Mouse (Mus musculus) midbrain, embryonic 14.5 days (tissue): ENCODE measurements around the gene Pdhx. TPM values are rescaled to one million over a fixed set of nuclear protein-coding genes. Genes with fewer than 3 reads are reported as not detected.

Experiments used
- ATAC-seq: fragments of 200-750 bp; cut with Nextera tagmentation; 2 replicates; pipeline ENCODE4 v1.8.0; 2017; ENCODE audit warnings: moderate number of reproducible peaks, moderate library complexity; ENCODE audit not compliant: low FRiP score, low TSS enrichment
- DNase-seq: peaks from one replicate; pipeline ENCODE4 v3.0.0-alpha.2; 2015
- H3K27ac ChIP-seq: fragments of 300-500 bp; sonication (generic); replicated peaks from 2 replicates; pipeline ENCODE4 v1.5.1; 2014; ENCODE audit warnings: mild to moderate bottlenecking, low read depth, low read length, moderate library complexity
- H3K27me3 ChIP-seq: fragments of 300-500 bp; sonication (generic); 2 replicates; pipeline ENCODE4 v1.6.1; 2014; ENCODE audit warnings: low read length, control low read depth, mixed read lengths; ENCODE audit not compliant: control insufficient read depth, insufficient read depth
- H3K36me3 ChIP-seq: fragments of 300-500 bp; sonication (generic); 2 replicates; pipeline ENCODE4 v1.6.1; 2014; ENCODE audit warnings: low read length, control low read depth; ENCODE audit not compliant: control insufficient read depth, insufficient read depth
- H3K4me1 ChIP-seq: fragments of 300-500 bp; sonication (generic); 2 replicates; pipeline ENCODE4 v1.6.1; 2014; ENCODE audit warnings: mild to moderate bottlenecking, antibody characterized with exemption, low read length, control low read depth; ENCODE audit not compliant: control insufficient read depth, insufficient read depth
- H3K4me2 ChIP-seq: fragments of 300-500 bp; sonication (generic); 2 replicates; pipeline ENCODE4 v1.6.1; 2014; ENCODE audit warnings: mild to moderate bottlenecking, low read length, moderate library complexity
- H3K4me3 ChIP-seq: fragments of 300-500 bp; sonication (generic); replicated peaks from 2 replicates; pipeline ENCODE4 v1.5.1; 2014; ENCODE audit warnings: low read depth, low read length
- H3K9ac ChIP-seq: fragments of 300-500 bp; sonication (generic); replicated peaks from 2 replicates; pipeline ENCODE4 v1.6.1; 2014; ENCODE audit warnings: mild to moderate bottlenecking, low read length, moderate library complexity
- H3K9me3 ChIP-seq: fragments of 300-500 bp; sonication (generic); 2 replicates; pipeline ENCODE4 v1.6.1; 2016; ENCODE audit warnings: low read length, control low read depth, mixed read lengths; ENCODE audit not compliant: control insufficient read depth
- WGBS: fragments of 180-500 bp; shearing (Covaris S2); extraction: QIAGEN DNeasy Blood & Tissue Kit; methylation state at CpG from one replicate; pipeline ENCODE4 v1.1.7; 2014; 5-methylcytosine and 5-hydroxymethylcytosine counted together
- polyA plus RNA-seq: library from polyadenylated mRNA; unstranded; fragments of >200 nt; fragmentation: Nextera tagmentation; extraction: Ambion mirVana; gene quantifications from 2 replicates; pipeline ENCODE4 v1.2.1, GENCODE M21; 2014

Gene Pdhx
- 66.9 and 67.1 TPM in 2 replicates for polyA plus RNA-seq

DNA sequence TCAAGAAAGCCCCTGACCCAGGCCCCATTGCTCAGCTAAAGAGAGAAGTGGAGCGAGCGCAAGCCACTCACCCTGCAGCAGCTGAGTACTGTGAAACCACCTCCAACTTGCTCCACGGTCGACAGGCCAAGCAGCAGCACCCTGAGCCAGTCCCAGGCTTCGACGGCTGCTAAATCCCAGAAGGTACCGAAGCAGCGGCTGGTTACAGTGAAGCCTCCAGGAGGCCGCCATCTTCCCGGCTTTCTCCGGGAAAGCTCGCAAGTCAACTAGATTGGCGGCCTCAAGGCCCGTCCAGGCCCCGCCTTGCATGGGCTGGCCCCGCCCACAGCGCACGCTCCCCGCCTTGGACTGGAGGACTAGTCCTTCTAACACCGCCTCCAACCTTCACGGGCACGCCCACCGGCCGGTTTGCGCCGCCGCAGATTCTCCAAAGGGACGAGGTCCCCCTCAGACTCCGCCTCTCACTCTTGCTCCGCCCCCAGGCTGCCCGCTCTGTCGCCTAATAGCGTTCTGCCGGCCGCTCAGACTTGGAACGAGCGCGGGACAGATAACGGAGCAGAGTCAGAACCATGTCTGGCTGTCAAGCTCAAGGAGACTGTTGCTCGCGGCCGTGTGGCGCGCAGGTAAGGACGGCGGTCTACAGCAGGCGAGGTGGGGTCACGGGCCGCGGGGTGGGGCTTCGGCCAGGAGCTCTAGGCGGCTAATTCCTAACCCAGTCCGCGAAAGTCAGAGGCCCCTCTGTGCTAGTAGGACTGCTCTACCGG is at the start of gene Pdhx, which contains the start of gene Apip:
TSS of gene Pdhx (minus strand) at position 295 of the 764 bp plus-strand sequence.
TSS of gene Apip (plus strand) at position 457 of the 764 bp plus-strand sequence.
- ATAC-seq (peak; percentile 100), DNase-seq (peak; percentile 100)
- no peaks in the 10 kb centered on the region for H3K36me3 ChIP-seq
- H3K27me3 ChIP-seq, result no peaks in the 10 kb centered on the region
- H3K4me2 ChIP-seq, result peak within 1 kb of the TSS; percentile 69
- H3K4me3 ChIP-seq, result peak within 1 kb of the TSS; percentile 66
- H3K27ac ChIP-seq, result peak within 1 kb of the TSS; percentile 89
- peak within 1 kb of the TSS; percentile 81 for H3K9ac ChIP-seq
- H3K9me3 ChIP-seq, result no peaks in the 10 kb centered on the region
- H3K4me1 ChIP-seq, result peaks cover 15% of the 10 kb centered on the region
- WGBS, result under 1% methylated on average over 55 of the region's 55 CpGs

- Histone ChIP-seq H3K4me3 (no peak overlapping the region), H3K27ac (no peak overlapping the region), H3K4me2 (no peak overlapping the region), H3K9ac (no peak overlapping the region), H3K4me1 (no peaks in the 10 kb centered on the region), H3K36me3 (no peaks in the 10 kb centered on the region), H3K9me3 (no peaks in the 10 kb centered on the region), H3K27me3 (no peaks in the 10 kb centered on the region)
- ATAC-seq, result no peak
- WGBS, result 82% methylated on average over 7 of the region's 7 CpGs
- DNase-seq, result peak; percentile 17
Observed at GRCm38 (mm10) chr2:103119197-103119854, 46.0 kb upstream of the Pdhx start.

- 48% methylated on average over 6 of the region's 6 CpGs for WGBS
- no peaks in the 10 kb centered on the region for H3K27me3 ChIP-seq
- no peak overlapping the region for H3K4me3 ChIP-seq
- no peaks in the 10 kb centered on the region for H3K36me3 ChIP-seq
- H3K9me3 ChIP-seq, result no peaks in the 10 kb centered on the region
- H3K4me1 ChIP-seq, result no peaks in the 10 kb centered on the region
- H3K27ac ChIP-seq, result peak overlapping the region; percentile 14
- peak; percentile 47 for DNase-seq
- ATAC-seq, result no peak
- H3K9ac ChIP-seq, result no peak overlapping the region
- H3K4me2 ChIP-seq, result no peak overlapping the region
Observed at GRCm38 (mm10) chr2:103118324-103119196, 45.2 kb upstream of the Pdhx start.

DNA sequence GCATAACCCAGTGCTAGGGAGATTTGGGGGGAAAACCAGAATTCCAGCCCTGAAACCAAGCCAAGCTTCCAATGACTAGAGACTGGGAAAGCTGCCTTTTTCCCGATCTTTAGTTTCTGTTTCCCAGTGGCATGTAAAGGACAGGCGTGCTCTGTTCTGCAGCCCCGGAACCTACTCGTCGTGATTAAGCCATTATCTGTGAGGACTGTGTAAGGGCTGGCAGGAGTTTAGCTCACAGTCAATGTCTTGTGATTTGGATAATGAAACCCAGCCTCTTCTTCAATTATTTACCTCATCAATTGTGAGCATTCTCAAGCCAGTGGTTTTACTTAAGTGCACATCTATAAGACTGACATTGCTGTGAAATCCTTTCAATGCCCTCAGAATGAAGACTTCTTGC is 43.9 kb upstream of the Pdhx start:
- H3K9me3 ChIP-seq, result no peaks in the 10 kb centered on the region
- no peak overlapping the region for H3K4me2 ChIP-seq
- 83% methylated on average over 5 of the region's 5 CpGs for WGBS
- DNase-seq, result no peak
- no peaks in the 10 kb centered on the region for H3K27me3 ChIP-seq
- H3K9ac ChIP-seq, result no peak overlapping the region
- no peak overlapping the region for H3K27ac ChIP-seq
- ATAC-seq, result no peak
- H3K4me1 ChIP-seq, result no peaks in the 10 kb centered on the region
- H3K36me3 ChIP-seq, result no peaks in the 10 kb centered on the region
- H3K4me3 ChIP-seq, result no peak overlapping the region

DNA sequence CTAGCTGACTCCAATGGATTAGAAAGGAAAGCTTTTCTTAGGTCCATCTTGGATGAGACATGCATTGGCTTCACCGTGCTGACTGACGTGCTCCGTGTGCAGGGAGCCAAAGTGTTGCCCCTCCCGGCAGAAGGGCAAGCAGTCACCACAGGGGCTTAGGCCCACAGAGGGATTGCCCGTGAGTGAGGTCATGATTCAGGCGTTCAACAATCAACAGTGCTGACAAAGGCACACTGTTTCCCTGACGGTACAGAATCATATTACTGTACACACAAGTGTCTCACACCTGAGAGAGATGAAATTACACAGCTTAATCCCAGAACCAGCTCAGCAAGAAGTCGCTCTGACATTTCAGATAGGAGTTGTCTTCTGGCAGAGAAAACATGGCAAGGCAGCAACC is 38.4 kb upstream of the Pdhx start:
- H3K4me2 ChIP-seq, result no peak overlapping the region
- H3K9me3 ChIP-seq, result no peaks in the 10 kb centered on the region
- no peaks in the 10 kb centered on the region for H3K36me3 ChIP-seq
- no peak overlapping the region for H3K27ac ChIP-seq
- no peak overlapping the region for H3K9ac ChIP-seq
- H3K27me3 ChIP-seq, result no peaks in the 10 kb centered on the region
- 73% methylated on average over 8 of the region's 8 CpGs for WGBS
- DNase-seq, result no peak
- no peak overlapping the region for H3K4me3 ChIP-seq
- ATAC-seq, result no peak
- no peaks in the 10 kb centered on the region for H3K4me1 ChIP-seq

DNA sequence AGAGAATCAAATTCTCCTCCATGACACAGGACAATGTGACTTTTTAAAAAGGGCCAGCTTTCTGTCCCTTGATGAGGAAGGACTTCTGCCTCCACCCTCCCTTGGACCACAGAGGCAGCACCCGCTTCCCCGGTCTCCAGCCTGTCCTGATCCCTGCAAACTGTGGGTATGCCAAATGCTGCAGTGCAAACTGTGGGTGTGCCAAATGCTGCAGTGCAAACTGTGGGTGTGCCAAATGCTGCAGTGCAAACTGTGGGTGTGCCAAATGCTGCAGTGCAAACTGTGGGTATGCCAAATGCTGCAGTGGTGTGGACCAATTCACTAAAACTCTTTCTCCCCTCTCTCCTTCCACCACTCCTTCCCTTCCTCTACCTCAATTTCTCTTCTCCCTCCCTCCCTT is 32.9 kb upstream of the Pdhx start:
- ATAC-seq (no peak), DNase-seq (no peak)
- Histone ChIP-seq H3K4me2 (no peak overlapping the region), H3K27me3 (no peaks in the 10 kb centered on the region), H3K36me3 (no peaks in the 10 kb centered on the region), H3K4me1 (no peaks in the 10 kb centered on the region), H3K27ac (no peak overlapping the region), H3K9ac (no peak overlapping the region), H3K9me3 (no peaks in the 10 kb centered on the region), H3K4me3 (no peak overlapping the region)
- 91% methylated on average over 2 of the region's 2 CpGs for WGBS

DNA sequence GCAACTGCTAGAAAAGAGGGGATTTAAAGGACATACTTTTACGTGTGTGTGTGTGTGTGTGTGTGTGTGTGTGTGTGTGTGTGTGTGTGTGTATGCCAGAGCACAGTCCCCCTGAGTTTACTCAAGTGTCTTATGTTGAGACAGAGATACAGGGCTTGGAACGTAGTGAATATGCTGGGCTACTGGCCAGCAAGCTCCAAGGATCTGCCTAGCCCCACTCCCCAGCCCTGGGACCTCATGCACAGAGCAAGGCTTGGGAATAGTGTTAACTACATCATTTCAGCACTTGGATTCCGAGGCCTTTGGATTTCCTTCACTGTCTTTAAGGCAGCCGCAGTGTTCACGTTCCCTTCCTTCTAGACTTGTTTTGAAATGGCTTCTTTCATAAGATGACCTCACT is 29.3 kb upstream of the Pdhx start:
- H3K36me3 ChIP-seq, result no peaks in the 10 kb centered on the region
- no peak overlapping the region for H3K9ac ChIP-seq
- ATAC-seq (no peak), DNase-seq (no peak)
- H3K4me3 ChIP-seq, result no peak overlapping the region
- no peaks in the 10 kb centered on the region for H3K27me3 ChIP-seq
- no peaks in the 10 kb centered on the region for H3K9me3 ChIP-seq
- H3K4me2 ChIP-seq, result no peak overlapping the region
- no peaks in the 10 kb centered on the region for H3K4me1 ChIP-seq
- 77% methylated on average over 5 of the region's 5 CpGs for WGBS
- no peak overlapping the region for H3K27ac ChIP-seq

DNA sequence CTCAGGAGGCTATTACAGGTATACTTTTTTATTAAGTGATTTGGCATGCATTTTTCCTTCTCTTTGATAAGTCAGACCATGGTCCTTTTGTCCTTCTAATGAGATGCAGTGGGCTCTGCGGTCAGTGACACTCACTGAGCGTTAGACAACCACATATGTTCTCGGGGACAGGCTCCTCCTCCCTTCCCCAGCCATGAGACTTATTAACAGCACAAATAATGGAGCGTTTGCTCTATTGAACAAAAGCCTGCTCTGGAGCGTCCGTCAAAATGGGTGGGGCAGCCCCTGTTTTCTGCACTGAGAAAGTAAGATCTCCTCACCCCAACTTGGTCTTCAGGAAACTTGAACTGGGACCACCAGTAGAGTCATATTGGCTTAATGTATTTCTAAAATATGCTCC is 16.2 kb upstream of the Pdhx start:
- ATAC-seq, result no peak
- Histone ChIP-seq H3K27ac (no peak overlapping the region), H3K9me3 (no peaks in the 10 kb centered on the region), H3K27me3 (no peaks in the 10 kb centered on the region), H3K4me2 (no peak overlapping the region), H3K9ac (no peak overlapping the region), H3K4me1 (no peaks in the 10 kb centered on the region), H3K36me3 (peaks cover 34% of the 10 kb centered on the region), H3K4me3 (no peak overlapping the region)
- DNase-seq, result no peak
- WGBS, result 37% methylated on average over 6 of the region's 6 CpGs
